Mouse (Mus musculus) G1E (cell line): ENCODE results near the gene Muc5b.

Experiments used
- CTCF ChIP-seq: IDR thresholded peaks from 2 replicates; pipeline ENCODE4 v1.5.1; 2012; ENCODE audit warnings: low read depth, low read length, inconsistent platforms, mixed read lengths
- TAL1 ChIP-seq: conservative IDR thresholded peaks from 2 replicates; pipeline ENCODE4 v1.6.1; 2012; ENCODE audit warnings: low read depth, low read length, inconsistent platforms, mixed read lengths

- TF ChIP-seq CTCF (no peak), TAL1 (no peak)
Observed at GRCm38 (mm10) chr7:141902791-141903190, 63.9 kb downstream of the Muc5b start.
